Mouse (Mus musculus) layer of hippocampus, adult 18-20 months (tissue): ENCODE measurements around the gene Ppp1r9a. TPM values are rescaled to one million over a fixed set of nuclear protein-coding genes. Genes with fewer than 3 reads are reported as not detected.

ENCODE experiments used
- DNase-seq, 2 experiments: peaks; one replicate each; pipeline ENCODE4 v3.0.0; 2022; ENCODE audit warnings: low spot score in 2 of 2
- total RNA-seq, 2 experiments: library from RNA; stranded (reverse); gene quantifications; 2 replicates each; pipeline ENCODE4 v1.2.3; 2021

Gene Ppp1r9a
- total RNA-seq, 2 experiments from 2014 or later = 161 TPM

- no peak for DNase-seq
Observed at GRCm38 (mm10) chr6:5152185-5152584, 249.5 kb downstream of the Ppp1r9a start.

GRCm38 (mm10) chr6:5154786-5155185 is 252.1 kb downstream of the Ppp1r9a start:
- DNase-seq = no peak

DNA sequence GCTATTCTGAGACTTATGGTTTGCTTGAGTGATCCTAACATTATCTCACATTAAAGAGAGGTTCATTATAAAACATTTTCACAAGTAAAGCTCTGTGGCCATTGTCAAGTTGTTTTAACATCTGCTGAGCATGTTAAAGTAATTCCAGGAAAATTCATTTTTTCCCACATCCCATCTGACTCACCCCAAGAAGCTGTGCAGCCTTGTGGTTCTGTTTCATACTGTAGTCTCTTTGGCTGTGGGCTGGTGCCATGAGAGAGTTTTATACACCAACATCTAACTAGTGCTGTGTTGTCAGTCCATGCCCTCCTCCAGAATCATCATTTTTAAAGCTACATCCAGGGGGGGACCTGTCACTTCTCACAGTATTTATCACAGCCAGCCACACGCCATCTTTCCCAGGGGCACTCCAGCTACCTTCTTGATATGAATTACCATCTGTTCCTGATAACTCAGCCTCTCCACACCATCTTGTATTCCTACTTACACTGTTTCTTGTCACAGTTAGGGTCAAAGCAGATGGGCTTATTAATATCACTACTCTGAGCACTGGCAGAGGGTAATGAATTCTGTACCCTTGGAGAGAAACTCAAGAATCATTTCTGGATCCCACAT is 252.7 kb downstream of the Ppp1r9a start:
- DNase-seq = no peak

- DNase-seq = no peak
Observed at GRCm38 (mm10) chr6:5156541-5157425, 254.1 kb downstream of the Ppp1r9a start.

DNA sequence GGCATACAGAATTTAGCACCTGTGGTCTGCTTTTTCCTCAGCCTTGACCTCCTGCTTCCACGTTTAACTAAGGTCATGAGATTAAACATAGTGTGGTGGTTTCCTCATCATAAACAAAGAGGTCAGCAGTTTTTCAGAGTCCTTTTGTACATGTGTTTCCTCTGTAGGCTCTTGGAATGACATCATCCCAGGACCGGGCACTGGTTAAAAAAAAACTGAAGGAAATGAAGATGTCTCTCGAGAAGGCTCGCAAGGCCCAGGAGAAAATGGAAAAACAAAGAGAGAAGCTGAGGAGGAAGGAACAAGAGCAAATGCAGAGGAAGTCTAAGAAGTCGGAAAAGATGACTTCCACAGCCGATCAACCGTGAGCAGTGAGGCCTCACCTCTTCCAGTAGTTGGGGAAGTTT is 256.7 kb downstream of the Ppp1r9a start:
- DNase-seq = no peak

- no peak for DNase-seq
Observed at GRCm38 (mm10) chr6:5162052-5162451, 259.3 kb downstream of the Ppp1r9a start.

- no peak for DNase-seq
Observed at GRCm38 (mm10) chr6:5163507-5164144, 260.9 kb downstream of the Ppp1r9a start.

- DNase-seq = no peak
Observed at GRCm38 (mm10) chr6:5164855-5165254, 262.1 kb downstream of the Ppp1r9a start.

GRCm38 (mm10) chr6:5167051-5167677 is 264.4 kb downstream of the Ppp1r9a start:
- no peak for DNase-seq

- no peak for DNase-seq
Observed at GRCm38 (mm10) chr6:5168158-5168557, 265.4 kb downstream of the Ppp1r9a start.

GRCm38 (mm10) chr6:5171418-5171817 is 268.7 kb downstream of the Ppp1r9a start:
- DNase-seq = no peak

DNA sequence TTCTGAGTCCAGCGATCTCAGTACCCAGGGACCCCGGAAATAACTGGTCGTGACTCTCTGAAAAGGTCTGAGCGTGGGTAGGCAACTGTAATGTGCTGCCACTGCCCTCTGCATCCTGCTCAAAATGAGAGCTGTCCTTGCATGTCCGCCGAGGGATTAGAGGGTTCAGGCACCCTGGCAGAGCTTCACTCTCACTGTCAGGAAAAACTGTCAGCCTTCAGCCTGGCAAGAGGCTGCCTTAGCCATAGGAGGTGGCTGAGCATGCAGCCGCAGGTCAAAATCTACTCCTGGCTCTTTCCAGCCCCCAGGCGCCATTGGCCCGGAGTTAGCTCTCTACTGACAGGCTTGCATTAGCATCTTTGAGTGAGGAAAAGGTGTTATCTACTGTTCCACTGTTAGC is 269.9 kb downstream of the Ppp1r9a start:
- no peak for DNase-seq

DNA sequence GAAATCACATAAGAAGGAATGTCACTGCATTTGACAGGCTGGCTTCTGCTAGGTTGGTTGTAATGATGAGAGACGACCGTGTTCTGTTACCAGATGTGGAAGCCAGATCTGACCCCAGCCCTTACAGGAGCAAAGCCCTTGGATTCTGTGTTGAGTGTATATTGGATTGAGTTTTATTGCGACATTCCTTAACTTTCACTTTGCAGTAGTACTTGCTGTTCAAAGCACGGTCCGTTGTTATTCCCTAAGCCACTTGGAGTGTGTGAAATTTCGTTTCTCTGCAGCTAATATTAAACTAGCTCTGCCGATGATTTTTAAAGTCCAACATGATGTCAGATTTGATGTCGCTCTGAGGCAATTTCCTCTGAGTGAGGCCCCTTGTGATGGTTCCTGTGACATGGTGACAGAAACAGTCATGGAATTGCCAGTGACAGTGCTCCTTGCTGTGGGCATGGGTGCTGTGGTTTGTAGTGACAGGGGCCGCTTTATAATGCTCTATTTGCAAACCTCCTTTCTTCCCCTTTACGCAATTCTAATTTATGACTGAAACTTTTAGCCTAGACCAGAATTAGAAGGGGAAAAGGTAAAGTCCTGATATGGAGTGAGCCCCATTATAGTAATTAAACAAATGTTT is 271.6 kb downstream of the Ppp1r9a start:
- DNase-seq = no peak

DNA sequence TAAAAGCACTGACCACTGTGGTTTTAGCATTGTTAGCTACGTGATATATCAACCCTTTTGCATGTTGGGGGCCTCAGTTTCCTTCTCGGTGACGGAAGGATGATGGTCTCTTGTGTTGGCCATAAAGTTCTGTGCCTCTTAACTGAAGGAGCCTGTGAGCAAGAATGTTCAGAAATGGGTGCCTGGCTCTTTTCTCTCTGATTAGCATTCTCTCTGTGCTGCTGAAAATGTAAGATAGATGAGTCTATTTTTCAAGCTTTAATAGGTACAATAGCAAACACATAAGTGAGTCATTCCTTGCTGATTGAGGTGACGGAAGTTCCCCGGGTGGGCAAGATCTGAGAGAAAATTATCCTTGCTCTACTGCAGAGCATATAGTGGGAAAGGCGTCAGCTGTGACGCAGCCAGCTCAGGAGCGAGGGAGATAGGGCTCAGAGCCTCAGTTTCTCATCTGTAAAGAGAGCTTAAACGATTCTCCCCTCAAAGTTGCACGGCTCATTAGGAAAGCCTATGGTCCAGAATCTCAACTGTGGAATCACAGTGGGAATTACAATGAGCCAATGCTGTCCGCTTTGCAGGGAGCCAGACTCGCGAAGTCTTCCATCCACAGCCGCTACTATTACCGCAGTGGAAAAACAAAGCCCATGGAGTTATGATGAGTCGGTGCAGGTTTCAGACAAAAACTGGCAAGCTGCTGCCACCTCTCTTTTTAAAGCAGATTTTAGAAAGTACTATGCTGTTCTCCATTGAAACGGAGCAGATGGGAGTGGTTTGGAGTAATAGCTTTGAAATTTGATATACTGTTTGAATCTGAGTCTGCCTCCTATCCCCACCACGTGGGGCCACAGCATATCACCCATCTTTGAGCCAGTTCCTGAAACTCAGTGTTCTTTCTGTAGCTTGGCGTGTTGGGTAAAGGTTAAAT is 275.5 kb downstream of the Ppp1r9a start:
- peak in 1 of 2 experiments; percentile 44 for DNase-seq

DNA sequence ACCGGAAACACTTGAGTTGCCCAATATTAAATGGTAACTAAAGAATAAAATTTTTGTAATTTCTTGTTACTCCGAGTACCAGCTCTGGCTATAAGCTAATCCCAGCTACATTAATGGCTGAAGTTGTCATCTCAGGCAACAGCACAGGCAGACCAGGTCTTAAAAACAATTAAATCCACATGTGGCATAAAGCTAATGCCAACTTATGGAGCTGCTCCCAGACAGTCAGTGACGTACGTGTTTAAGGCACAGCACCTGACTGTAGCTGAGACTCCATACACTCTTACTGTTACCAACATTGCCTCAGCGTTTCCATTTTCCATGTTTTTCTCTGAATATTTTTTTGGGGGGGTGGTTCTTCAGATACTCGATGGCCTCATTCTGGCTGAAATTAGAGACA is 276.5 kb downstream of the Ppp1r9a start:
- DNase-seq = no peak

GRCm38 (mm10) chr6:5180645-5181044 is 277.9 kb downstream of the Ppp1r9a start:
- DNase-seq = no peak

DNA sequence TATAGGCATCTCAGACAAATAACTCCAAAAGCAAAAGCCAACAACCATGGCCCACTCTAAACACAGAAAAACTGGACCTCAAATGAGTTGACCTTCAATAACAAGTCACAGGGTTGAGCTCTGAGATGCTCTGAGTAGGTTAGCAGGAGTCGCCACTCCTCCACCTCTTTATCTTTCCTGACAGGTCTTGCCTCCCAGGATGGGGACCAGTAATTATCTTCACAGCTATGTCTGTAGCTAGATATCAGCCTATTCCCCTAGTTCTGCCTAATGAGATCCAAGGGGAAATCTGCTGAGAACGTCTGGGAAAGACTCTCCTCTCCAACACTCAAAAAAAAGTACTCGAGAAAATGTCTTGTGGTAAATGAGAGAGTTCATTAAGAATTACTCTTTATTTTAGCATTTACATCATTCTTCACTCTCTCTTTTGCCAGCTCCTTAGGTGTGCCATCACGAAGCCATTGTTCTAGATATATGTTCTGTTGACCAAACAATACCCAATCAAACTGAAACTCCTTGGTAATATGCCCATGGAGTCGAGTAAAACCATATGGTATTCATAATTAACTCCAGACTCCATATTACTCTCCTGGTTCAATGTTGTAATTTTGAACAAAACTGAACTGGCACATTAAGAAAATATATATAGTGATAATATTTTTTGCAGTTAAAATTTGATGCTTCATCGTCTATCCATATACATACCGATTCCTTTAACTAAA is 283.7 kb downstream of the Ppp1r9a start:
- DNase-seq = no peak

DNA sequence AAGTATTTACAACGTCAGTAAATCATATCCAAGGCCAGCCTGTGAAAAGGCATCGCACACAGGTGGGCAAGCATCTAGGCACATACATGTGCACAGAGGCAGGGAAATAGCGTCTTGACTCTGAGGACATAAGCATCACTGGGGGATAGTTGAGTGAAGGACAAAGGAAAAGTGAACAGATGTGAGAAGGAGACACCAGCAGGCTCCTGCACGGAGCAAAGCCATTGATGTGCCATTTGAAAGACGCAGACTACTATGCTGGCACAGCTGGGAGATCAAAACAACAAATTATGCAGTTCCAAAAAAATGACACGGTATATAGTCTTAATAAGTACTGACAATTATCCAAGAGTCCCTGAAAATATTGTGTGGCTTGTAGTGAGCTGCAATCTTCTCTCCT is 284.9 kb downstream of the Ppp1r9a start:
- no peak for DNase-seq

GRCm38 (mm10) chr6:5188036-5188435 is 285.3 kb downstream of the Ppp1r9a start:
- DNase-seq = no peak
